Mouse (Mus musculus) lung, adult 2 months (tissue): ENCODE data around the gene Rfx2. TPM values are rescaled to one million over a fixed set of nuclear protein-coding genes. Genes with fewer than 3 reads are reported as not detected.

Source experiments
- DNase-seq: peaks from one replicate; pipeline ENCODE4 v3.0.0; 2022
- H3K4me1 ChIP-seq: fragments of 200-500 bp; 2 replicates; pipeline ENCODE4 v1.6.1; 2011; ENCODE audit warnings: low read length; ENCODE audit not compliant: control insufficient read depth, insufficient read depth
- H3K4me3 ChIP-seq: fragments of 200-500 bp; replicated peaks from 2 replicates; pipeline ENCODE3; 2011; ENCODE audit warnings: low read depth, mild to moderate bottlenecking, control low read depth, low read length; ENCODE audit errors: extremely low read depth
- CTCF ChIP-seq: fragments of 200-500 bp; IDR thresholded peaks from 2 replicates; pipeline ENCODE4 v1.5.1; 2011; ENCODE audit warnings: mild to moderate bottlenecking, low read length, control low read depth; ENCODE audit not compliant: insufficient read depth
- POLR2A ChIP-seq: fragments of 200-500 bp; IDR thresholded peaks from 2 replicates; pipeline ENCODE4 v1.6.1; 2011; ENCODE audit warnings: low read depth, mild to moderate bottlenecking, control low read depth, low read length, borderline replicate concordance; ENCODE audit errors: extremely low read depth
- WGBS: fragments of 180-500 bp; shearing (Covaris S2); methylation state at CpG from one replicate; pipeline ENCODE4 v1.1.7; 2018; 5-methylcytosine and 5-hydroxymethylcytosine counted together
- polyA plus RNA-seq: library from polyadenylated mRNA; depleted of rRNA; stranded (reverse); fragments of >200 nt; gene quantifications from 2 replicates; pipeline ENCODE4 v1.2.3, GENCODE M21; 2012; rRNA removed

Gene Rfx2
- polyA plus RNA-seq, 1 experiment: 24.1 TPM

DNA sequence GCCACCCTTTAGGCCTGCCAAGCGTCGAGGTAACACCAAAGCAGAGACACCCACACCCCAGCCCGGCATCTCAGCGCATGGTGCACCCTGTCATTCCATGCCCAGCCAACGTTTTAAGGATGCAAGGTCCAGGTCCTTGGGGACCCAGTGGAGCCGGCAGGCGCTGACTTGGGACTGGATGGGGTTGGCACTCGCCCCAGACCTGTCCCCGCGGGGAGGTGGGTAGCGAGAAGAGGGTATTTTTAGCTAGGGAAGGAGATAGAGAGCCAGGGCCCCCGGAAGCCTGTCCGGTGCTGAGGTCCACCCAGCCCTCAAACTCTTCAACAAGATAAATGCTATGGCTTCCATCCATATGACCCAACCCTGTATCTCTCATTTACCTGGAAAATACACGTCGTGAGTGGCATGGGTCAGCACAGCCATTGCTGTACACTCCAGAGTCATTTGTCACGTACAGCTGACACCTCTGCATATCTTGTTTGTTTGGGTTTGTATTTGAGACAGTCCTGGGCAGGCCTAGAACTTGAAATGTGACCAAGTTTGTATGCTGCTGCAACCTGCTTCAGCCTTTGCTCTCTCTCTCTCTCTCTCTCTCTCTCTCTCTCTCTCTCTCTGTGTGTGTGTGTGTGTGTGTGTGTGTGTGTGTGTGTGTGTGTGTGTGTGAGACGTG is 90.6 kb downstream of the Rfx2 start:
- WGBS: 72% methylated on average over 17 of the region's 17 CpGs
- TF ChIP-seq POLR2A: no peak
- no peak for TF ChIP-seq CTCF
- no peak overlapping the region for H3K4me3 ChIP-seq
- no peak for DNase-seq
- no peaks in the 10 kb centered on the region for H3K4me1 ChIP-seq

GRCm38 (mm10) chr17:56738221-56738620 is 92.6 kb downstream of the Rfx2 start:
- TF ChIP-seq CTCF (no peak), POLR2A (no peak)
- H3K4me1 ChIP-seq: no peaks in the 10 kb centered on the region
- 71% methylated on average over 10 of the region's 10 CpGs for WGBS
- H3K4me3 ChIP-seq: no peak overlapping the region
- no peak for DNase-seq

- Histone ChIP-seq H3K4me3 (no peak overlapping the region), H3K4me1 (no peaks in the 10 kb centered on the region)
- TF ChIP-seq CTCF: peak; percentile 30; the same call in 1 of the 2 replicates
- TF ChIP-seq POLR2A: no peak
- DNase-seq: no peak
- 46% methylated on average over 8 of the region's 8 CpGs for WGBS
Measured at GRCm38 (mm10) chr17:56736534-56736933, 94.3 kb downstream of the Rfx2 start.

DNA sequence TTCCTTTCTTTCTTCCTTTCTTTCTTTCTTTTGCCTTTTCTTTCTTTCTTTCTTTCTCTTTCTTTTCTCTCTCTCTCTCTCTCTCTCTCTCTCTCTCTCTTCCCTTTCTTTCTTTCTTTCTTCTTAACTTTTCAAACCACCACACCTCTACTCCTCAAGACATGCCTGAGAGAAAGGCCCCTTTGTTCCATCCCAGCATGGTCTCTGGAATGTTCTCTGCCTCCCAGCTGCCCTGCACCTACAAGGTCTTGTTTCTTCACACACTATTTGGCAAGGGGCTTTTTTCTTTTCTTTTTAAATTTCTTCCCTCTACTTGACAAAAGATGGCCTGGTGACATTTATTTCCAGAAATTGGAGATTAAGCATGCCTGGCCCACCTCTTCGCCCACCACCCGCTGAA is 101.2 kb downstream of the Rfx2 start:
- TF ChIP-seq POLR2A (no peak), CTCF (no peak)
- Histone ChIP-seq H3K4me3 (no peak overlapping the region), H3K4me1 (no peaks in the 10 kb centered on the region)
- 68% methylated on average over 2 of the region's 2 CpGs for WGBS
- no peak for DNase-seq

DNA sequence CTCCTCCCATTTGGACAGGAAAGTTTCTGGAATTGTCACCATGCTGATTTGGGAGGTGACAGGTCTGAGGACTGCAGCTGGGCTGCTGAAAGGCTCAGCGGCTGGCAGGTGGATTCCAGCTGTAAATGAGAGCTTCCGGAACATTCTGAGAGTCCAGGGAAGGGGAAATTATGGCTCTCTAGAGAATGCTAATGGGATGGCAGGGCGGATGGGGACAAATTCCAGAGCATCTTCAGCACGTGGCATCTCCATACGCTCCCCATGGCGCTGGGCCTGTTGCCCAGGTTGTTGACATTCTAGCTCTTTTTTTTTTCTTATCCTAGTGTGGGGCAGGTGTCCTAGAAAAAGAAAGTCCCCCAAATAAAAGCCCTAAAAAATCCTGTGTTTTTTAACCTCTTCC is 101.7 kb downstream of the Rfx2 start:
- TF ChIP-seq POLR2A: no peak
- TF ChIP-seq CTCF: no peak
- DNase-seq: no peak
- no peaks in the 10 kb centered on the region for H3K4me1 ChIP-seq
- H3K4me3 ChIP-seq: no peak overlapping the region
- 46% methylated on average over 6 of the region's 6 CpGs for WGBS

- WGBS: 6% methylated on average over 12 of the region's 12 CpGs
- TF ChIP-seq POLR2A (no peak), CTCF (no peak)
- no peak overlapping the region for H3K4me3 ChIP-seq
- no peak for DNase-seq
- no peaks in the 10 kb centered on the region for H3K4me1 ChIP-seq
Measured at GRCm38 (mm10) chr17:56728117-56728516, 102.7 kb downstream of the Rfx2 start.

DNA sequence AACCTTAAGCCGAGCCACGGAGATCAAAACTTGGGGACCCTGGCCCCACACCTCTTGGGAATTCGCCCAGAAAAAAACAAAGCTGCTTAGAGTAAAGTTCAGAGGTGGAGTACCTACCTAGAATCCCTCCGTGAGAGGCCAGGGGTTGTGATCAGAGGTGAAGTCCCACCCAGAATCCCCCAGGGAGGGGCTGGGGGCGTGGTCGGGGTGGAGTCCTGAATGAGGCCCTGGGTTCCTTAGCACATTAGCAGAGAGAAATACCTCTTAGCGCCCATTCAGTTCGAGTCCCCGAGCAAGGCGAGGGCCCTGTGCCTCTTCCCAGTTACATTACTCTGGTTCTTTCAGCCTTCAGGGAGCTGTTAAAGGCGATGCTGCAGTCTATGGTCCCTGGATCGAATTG is 103.2 kb downstream of the Rfx2 start:
- TF ChIP-seq CTCF (no peak), POLR2A (no peak)
- DNase-seq: no peak
- H3K4me3 ChIP-seq: no peak overlapping the region
- no peaks in the 10 kb centered on the region for H3K4me1 ChIP-seq
- WGBS: 15% methylated on average over 12 of the region's 12 CpGs

DNA sequence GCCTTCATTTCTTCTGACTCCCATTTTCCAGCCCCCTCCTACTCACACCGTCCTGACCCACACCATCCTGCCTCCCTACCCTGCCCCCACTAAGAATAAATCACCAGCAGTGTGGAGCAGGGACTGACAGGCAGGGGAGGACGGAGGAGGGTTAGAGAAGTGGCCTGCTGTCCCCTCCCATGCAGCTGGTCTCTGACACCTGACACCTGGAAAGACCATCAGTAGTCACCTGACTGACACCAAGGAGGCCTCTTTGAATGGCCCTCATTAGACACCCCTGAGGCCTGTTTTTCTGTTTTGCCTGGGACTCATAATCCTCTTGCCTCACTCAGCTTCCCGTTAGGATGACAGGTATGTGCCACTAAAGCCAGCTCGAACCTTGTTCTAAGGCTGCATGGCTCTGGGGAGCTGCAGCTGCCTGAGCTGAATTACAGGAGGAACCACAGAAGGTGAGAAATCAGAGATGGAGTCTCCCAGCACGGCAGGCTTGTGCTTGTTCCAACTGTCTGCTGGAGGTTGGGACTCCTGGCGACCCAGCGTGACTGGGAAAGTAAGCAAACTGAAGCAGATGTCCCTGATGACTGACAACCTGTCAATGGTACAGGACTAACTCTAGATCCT is 103.7 kb downstream of the Rfx2 start:
- WGBS: 35% methylated on average over 7 of the region's 7 CpGs
- Histone ChIP-seq H3K4me1 (no peaks in the 10 kb centered on the region), H3K4me3 (no peak overlapping the region)
- DNase-seq: no peak
- TF ChIP-seq CTCF (no peak), POLR2A (no peak)

Other genes with a start within 250 kb of the Rfx2 start
- 92.1 and 99.5 TPM in 2 replicates for gene Safb2, start 246.4 kb downstream of the Rfx2 start, polyA plus RNA-seq
- gene Safb, start 246.2 kb downstream of the Rfx2 start, polyA plus RNA-seq: 102 and 115 TPM in 2 replicates
- gene 2410015M20Rik, start 221.2 kb downstream of the Rfx2 start, polyA plus RNA-seq: 81.7 and 104 TPM in 2 replicates
- gene Rpl36, start 217.6 kb downstream of the Rfx2 start, polyA plus RNA-seq: 1,247 and 2,140 TPM in 2 replicates
- 48.9 and 53.9 TPM in 2 replicates for gene Lonp1, start 204.1 kb downstream of the Rfx2 start, polyA plus RNA-seq
- 0.16 and 0.43 TPM in 2 replicates for gene Catsperd, start 202.9 kb downstream of the Rfx2 start, polyA plus RNA-seq
- 69.0 and 74.2 TPM in 2 replicates for gene Ranbp3, start 157.7 kb downstream of the Rfx2 start, polyA plus RNA-seq
- 348 and 393 TPM in 2 replicates for gene Ndufa11, start 113.2 kb downstream of the Rfx2 start, polyA plus RNA-seq
- gene Vmac, start 113.0 kb downstream of the Rfx2 start, polyA plus RNA-seq: 31.9 and 32.4 TPM in 2 replicates
- 17.3 and 23.2 TPM in 2 replicates for gene Nrtn, start 73.5 kb downstream of the Rfx2 start, polyA plus RNA-seq
- 81.7 and 84.5 TPM in 2 replicates for gene Dus3l, start 66.3 kb downstream of the Rfx2 start, polyA plus RNA-seq
- gene Prr22, start 60.8 kb downstream of the Rfx2 start, polyA plus RNA-seq: 1.6 and 2.2 TPM in 2 replicates
- gene Acsbg2, start 43.4 kb upstream of the Rfx2 start, polyA plus RNA-seq: not detected in 2 replicates
- gene 1700061G19Rik, start 44.5 kb upstream of the Rfx2 start, polyA plus RNA-seq: 0.11 and 0.19 TPM in 2 replicates
- gene Mllt1, start 104.4 kb upstream of the Rfx2 start, polyA plus RNA-seq: 58.2 and 59.4 TPM in 2 replicates
- gene Acer1, start 151.1 kb upstream of the Rfx2 start, polyA plus RNA-seq: 0.25 and 6.2 TPM in 2 replicates
- 103 and 108 TPM in 2 replicates for gene Clpp, start 159.3 kb upstream of the Rfx2 start, polyA plus RNA-seq
- 24.1 and 26.0 TPM in 2 replicates for gene Alkbh7, start 166.3 kb upstream of the Rfx2 start, polyA plus RNA-seq
- not detected in 2 replicates for gene Pspn, start 169.0 kb upstream of the Rfx2 start, polyA plus RNA-seq
- gene Gtf2f1, start 180.3 kb upstream of the Rfx2 start, polyA plus RNA-seq: 22.3 and 23.4 TPM in 2 replicates
- 0.13 and 0.16 TPM in 2 replicates for gene Gm17949, start 180.5 kb upstream of the Rfx2 start, polyA plus RNA-seq
- 75.8 and 80.7 TPM in 2 replicates for gene Khsrp, start 200.5 kb upstream of the Rfx2 start, polyA plus RNA-seq
- gene Slc25a41, start 210.6 kb upstream of the Rfx2 start, polyA plus RNA-seq: 0.18 TPM in 1 of 2 replicates, not detected in the other
- gene Crb3, start 228.1 kb upstream of the Rfx2 start, polyA plus RNA-seq: 75.5 and 89.4 TPM in 2 replicates
- 44.0 and 51.8 TPM in 2 replicates for gene Slc25a23, start 228.8 kb upstream of the Rfx2 start, polyA plus RNA-seq
- gene Dennd1c, start 247.5 kb upstream of the Rfx2 start, polyA plus RNA-seq: 12.1 and 18.1 TPM in 2 replicates